Mouse (Mus musculus) small intestine, adult 2 months (tissue): ENCODE data around the gene Cdc5l. TPM values are rescaled to one million over a fixed set of nuclear protein-coding genes. Genes with fewer than 3 reads are reported as not detected.
"Not testable (repeated sequence)": the region's sequence is repeated elsewhere in the genome, so short reads cannot be mapped to it uniquely, and the experiment has no call there.

Experiments used
- H3K27ac ChIP-seq: fragments of 200-500 bp; 2 replicates; pipeline ENCODE4 v1.5.1; 2012; ENCODE audit warnings: low read depth, low read length, control low read depth, inconsistent platforms; ENCODE audit not compliant: insufficient read depth
- H3K27me3 ChIP-seq: fragments of 200-500 bp; 2 replicates; pipeline ENCODE4 v1.6.1; 2012; ENCODE audit warnings: mild to moderate bottlenecking, moderate library complexity, low read length, inconsistent platforms; ENCODE audit not compliant: control insufficient read depth, insufficient read depth
- H3K36me3 ChIP-seq: fragments of 200-500 bp; 2 replicates; pipeline ENCODE4 v1.6.1; 2012; ENCODE audit warnings: mild to moderate bottlenecking, low read length, control low read depth, inconsistent platforms; ENCODE audit not compliant: control insufficient read depth, insufficient read depth
- H3K4me1 ChIP-seq: fragments of 200-500 bp; 2 replicates; pipeline ENCODE4 v1.6.1; 2012; ENCODE audit warnings: low read length, inconsistent platforms, mixed read lengths; ENCODE audit not compliant: control insufficient read depth, insufficient read depth, insufficient read length
- H3K4me3 ChIP-seq: fragments of 200-500 bp; 2 replicates; pipeline ENCODE4 v1.5.1; 2012; ENCODE audit warnings: low read depth, mild to moderate bottlenecking, control low read depth, inconsistent platforms, low read length, moderate library complexity
- CTCF ChIP-seq: fragments of 200-500 bp; IDR thresholded peaks from 2 replicates; pipeline ENCODE4 v1.5.1; 2012; ENCODE audit warnings: low read depth, mild to moderate bottlenecking, control low read depth, inconsistent platforms, low read length, moderate library complexity, mixed read lengths; ENCODE audit not compliant: insufficient replicate concordance, insufficient read length; ENCODE audit errors: extremely low read depth
- POLR2A ChIP-seq: fragments of 200-500 bp; IDR thresholded peaks from 2 replicates; pipeline ENCODE4 v1.6.1; 2012; ENCODE audit warnings: low read depth, mild to moderate bottlenecking, control low read depth, inconsistent platforms, low read length, moderate library complexity
- WGBS: fragments of 180-500 bp; shearing (Covaris S2); methylation state at CpG from one replicate; pipeline ENCODE4 v1.1.7; 2018; 5-methylcytosine and 5-hydroxymethylcytosine counted together
- polyA plus RNA-seq: library from polyadenylated mRNA; depleted of rRNA; stranded (reverse); fragments of >200 nt; gene quantifications from 2 replicates; pipeline ENCODE4 v1.2.3, GENCODE M21; 2012

Gene Cdc5l
- polyA plus RNA-seq, 1 experiment = 4.2 TPM

DNA sequence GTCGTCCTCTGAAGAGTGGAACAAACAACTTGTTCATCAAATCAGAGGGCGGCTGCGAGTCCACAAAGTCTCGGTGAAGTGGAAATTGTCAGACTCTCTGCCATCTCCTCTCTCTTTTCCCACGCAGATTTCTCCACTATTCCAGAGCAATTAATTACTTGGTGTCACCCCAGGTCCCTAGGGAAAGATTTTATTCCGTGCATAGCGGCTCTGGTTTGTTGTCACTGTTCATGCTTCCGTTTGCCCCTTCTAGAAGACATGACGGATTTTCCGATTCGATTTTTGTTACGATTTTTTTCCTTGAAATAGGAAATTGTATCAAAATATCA, 689 bp upstream of the Cdc5l start:
- peak overlapping the region; percentile 78 for H3K4me3 ChIP-seq
- WGBS = 5% methylated on average over 12 of the region's 12 CpGs
- H3K27ac ChIP-seq = peak overlapping the region; percentile 36; the same call in 1 of the 2 replicates
- TF ChIP-seq POLR2A (no peak), CTCF (no peak)
- no peaks in the 10 kb centered on the region for H3K27me3 ChIP-seq
- H3K4me1 ChIP-seq = 0 out of 2 replicates have a peak, but pooled peaks cover 3% of the 10 kb centered on the region
- H3K36me3 ChIP-seq = no peaks in the 10 kb centered on the region

- Histone ChIP-seq H3K4me3 (peak overlapping the region; percentile 78), H3K27me3 (no peaks in the 10 kb centered on the region), H3K4me1 (0 out of 2 replicates have a peak, but pooled peaks cover 3% of the 10 kb centered on the region), H3K36me3 (no peaks in the 10 kb centered on the region), H3K27ac (peak overlapping the region; percentile 93)
- TF ChIP-seq POLR2A = no peak
- TF ChIP-seq CTCF = no peak
- under 1% methylated on average over 62 of the region's 62 CpGs for WGBS
Measured at GRCm38 (mm10) chr17:45432706-45433398, 685 bp downstream of the Cdc5l start.

- TF ChIP-seq POLR2A (no peak), CTCF (no peak)
- peaks cover 7% of the 10 kb centered on the region; the same call in 1 of the 2 replicates for H3K36me3 ChIP-seq
- 34% methylated on average over 3 of the region's 3 CpGs for WGBS
- no peaks in the 10 kb centered on the region for H3K27me3 ChIP-seq
- no peak overlapping the region for H3K27ac ChIP-seq
- H3K4me3 ChIP-seq = no peak overlapping the region
- H3K4me1 ChIP-seq = 0 out of 2 replicates have a peak, but pooled peaks cover 3% of the 10 kb centered on the region
Measured at GRCm38 (mm10) chr17:45432007-45432406, 1.5 kb downstream of the Cdc5l start.

- TF ChIP-seq POLR2A (no peak), CTCF (no peak)
- peaks cover 59% of the 10 kb centered on the region for H3K36me3 ChIP-seq
- H3K4me3 ChIP-seq = no peak overlapping the region
- H3K4me1 ChIP-seq = no peaks in the 10 kb centered on the region
- no peak overlapping the region for H3K27ac ChIP-seq
- WGBS = 77% methylated on average over 2 of the region's 2 CpGs
- no peaks in the 10 kb centered on the region for H3K27me3 ChIP-seq
Measured at GRCm38 (mm10) chr17:45417387-45417786, 16.1 kb downstream of the Cdc5l start.

GRCm38 (mm10) chr17:45411617-45412016, 21.9 kb downstream of the Cdc5l start:
- H3K27me3 ChIP-seq, H3K4me3 ChIP-seq, H3K4me1 ChIP-seq, H3K27ac ChIP-seq: not testable (repeated sequence)
- WGBS = 38% methylated on average over 2 of the region's 2 CpGs
- H3K36me3 ChIP-seq = peaks cover 66% of the 10 kb centered on the region

- Histone ChIP-seq H3K4me1 (no peaks in the 10 kb centered on the region), H3K36me3 (peaks cover 65% of the 10 kb centered on the region), H3K27me3 (no peaks in the 10 kb centered on the region), H3K27ac (no peak overlapping the region), H3K4me3 (no peak overlapping the region)
- TF ChIP-seq POLR2A (no peak), CTCF (no peak)
- 96% methylated on average over 2 of the region's 2 CpGs for WGBS
Measured at GRCm38 (mm10) chr17:45408719-45409118, 24.8 kb downstream of the Cdc5l start.

GRCm38 (mm10) chr17:45406281-45406680, 27.3 kb downstream of the Cdc5l start:
- H3K27ac ChIP-seq = no peak overlapping the region
- peaks cover 64% of the 10 kb centered on the region for H3K36me3 ChIP-seq
- H3K4me3 ChIP-seq = no peak overlapping the region
- WGBS = 95% methylated on average over 10 of the region's 10 CpGs
- TF ChIP-seq POLR2A (no peak), CTCF (0 out of 2 replicates have a peak, but pooled peaks have one; percentile 6)
- no peaks in the 10 kb centered on the region for H3K27me3 ChIP-seq
- H3K4me1 ChIP-seq = no peaks in the 10 kb centered on the region
